Mouse (Mus musculus): Measurements from ENCODE around the gene Clns1a.

GRCm38 (mm10) chr7:97722278-97722918 lies 26.0 kb downstream of the Clns1a start:
- no peak for TF ChIP-seq CTCF (IDR thresholded peaks at IDR 0.05; ENCODE audit: control insufficient read depth, insufficient read depth, insufficient replicate concordance, low read depth, low read length)
- no peak for TF ChIP-seq POLR2A (IDR thresholded peaks at IDR 0.05; ENCODE audit: control insufficient read depth, low read depth, low read length)
